Mouse (Mus musculus) forebrain, embryonic 12.5 days (tissue): ENCODE results near the gene Ankrd13b. TPM values are rescaled to one million over a fixed set of nuclear protein-coding genes. Genes with fewer than 3 reads are reported as not detected.
"Not testable (repeated sequence)": the region's sequence is repeated elsewhere in the genome, so short reads cannot be mapped to it uniquely, and the experiment has no call there.

Experiments used
- ATAC-seq: fragments of 200-750 bp; cut with Nextera tagmentation; 2 replicates; pipeline ENCODE4 v1.8.0; 2017; ENCODE audit warnings: moderate TSS enrichment; ENCODE audit not compliant: low FRiP score
- H3K27ac ChIP-seq: fragments of 300-500 bp; sonication (generic); 2 replicates; pipeline ENCODE4 v1.5.1; 2016; ENCODE audit warnings: mild to moderate bottlenecking
- H3K27me3 ChIP-seq: fragments of 300-500 bp; sonication (generic); 2 replicates; pipeline ENCODE4 v1.6.1; 2016; ENCODE audit warnings: mild to moderate bottlenecking
- H3K36me3 ChIP-seq: fragments of 300-500 bp; sonication (generic); replicated peaks from 2 replicates; pipeline ENCODE4 v1.6.1; 2016; ENCODE audit warnings: mild to moderate bottlenecking
- H3K4me1 ChIP-seq: fragments of 300-500 bp; sonication (generic); 2 replicates; pipeline ENCODE4 v1.6.1; 2016
- H3K4me2 ChIP-seq: fragments of 300-500 bp; sonication (generic); 2 replicates; pipeline ENCODE4 v1.6.1; 2016; ENCODE audit warnings: mild to moderate bottlenecking, moderate library complexity
- H3K4me3 ChIP-seq: fragments of 300-500 bp; sonication (generic); replicated peaks from 2 replicates; pipeline ENCODE4 v1.5.1; 2016; ENCODE audit warnings: mild to moderate bottlenecking
- H3K9ac ChIP-seq: fragments of 300-500 bp; sonication (generic); 2 replicates; pipeline ENCODE4 v1.6.1; 2016; ENCODE audit warnings: mild to moderate bottlenecking
- H3K9me3 ChIP-seq: fragments of 300-500 bp; sonication (generic); 2 replicates; pipeline ENCODE4 v1.6.1; 2016
- WGBS: fragments of 180-500 bp; shearing (Covaris S2); methylation state at CpG from one replicate; pipeline ENCODE4 v1.1.7; 2016; 5-methylcytosine and 5-hydroxymethylcytosine counted together
- polyA plus RNA-seq: library from polyadenylated mRNA; unstranded; fragments of >200 nt; fragmentation: Nextera tagmentation; extraction: Ambion mirVana; gene quantifications from 2 replicates; pipeline ENCODE4 v1.2.1, GENCODE M21; 2016

Gene Ankrd13b
- polyA plus RNA-seq, result 23.0 and 25.1 TPM in 2 replicates

DNA sequence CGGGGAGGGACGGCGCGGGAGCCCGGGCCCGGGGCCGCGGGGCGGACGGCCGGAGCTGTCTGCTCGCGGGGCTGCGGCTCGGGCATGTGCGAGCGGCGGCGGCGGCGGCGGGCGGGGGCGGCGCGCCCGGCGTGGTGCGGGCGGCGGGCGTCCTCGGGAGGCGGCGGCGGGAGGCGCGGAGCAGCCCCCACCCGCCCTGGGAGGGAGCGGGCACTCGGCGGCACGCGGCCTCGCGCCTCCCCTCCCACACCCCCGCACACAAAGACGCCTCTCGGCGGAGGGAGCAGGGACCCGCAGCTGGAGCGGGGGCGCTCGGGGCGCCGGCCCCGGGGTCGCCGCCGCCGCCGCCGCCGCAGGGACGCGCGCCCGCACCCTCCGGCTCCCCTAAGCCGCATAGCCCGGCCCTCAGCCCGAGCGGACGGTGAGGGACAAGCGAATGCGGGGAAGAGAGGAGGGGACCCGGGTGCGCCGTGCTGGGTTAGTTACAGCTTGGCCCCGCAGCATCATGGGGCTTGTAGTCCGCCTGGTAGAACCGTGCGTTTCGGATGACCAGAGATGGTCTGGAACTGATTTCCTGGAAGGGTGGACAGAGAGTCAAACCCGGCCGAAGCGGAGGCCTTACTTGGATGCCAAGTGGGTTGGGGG is at the start of gene Ankrd13b:
Gene Ankrd13b (minus strand): TSS at position 88 of the 645 bp plus-strand sequence.
- no peaks in the 10 kb centered on the region for H3K27me3 ChIP-seq
- peaks cover 81% of the 10 kb centered on the region for H3K4me1 ChIP-seq
- peak; percentile 63 for ATAC-seq
- H3K36me3 ChIP-seq, result no peaks in the 10 kb centered on the region
- under 1% methylated on average over 53 of the region's 87 CpGs for WGBS
- H3K27ac ChIP-seq, result peak within 1 kb of the TSS; percentile 91
- H3K9me3 ChIP-seq, result no peaks in the 10 kb centered on the region
- peak within 1 kb of the TSS; percentile 81 for H3K4me2 ChIP-seq
- peak within 1 kb of the TSS; percentile 94 for H3K9ac ChIP-seq
- peak within 1 kb of the TSS; percentile 90 for H3K4me3 ChIP-seq

DNA sequence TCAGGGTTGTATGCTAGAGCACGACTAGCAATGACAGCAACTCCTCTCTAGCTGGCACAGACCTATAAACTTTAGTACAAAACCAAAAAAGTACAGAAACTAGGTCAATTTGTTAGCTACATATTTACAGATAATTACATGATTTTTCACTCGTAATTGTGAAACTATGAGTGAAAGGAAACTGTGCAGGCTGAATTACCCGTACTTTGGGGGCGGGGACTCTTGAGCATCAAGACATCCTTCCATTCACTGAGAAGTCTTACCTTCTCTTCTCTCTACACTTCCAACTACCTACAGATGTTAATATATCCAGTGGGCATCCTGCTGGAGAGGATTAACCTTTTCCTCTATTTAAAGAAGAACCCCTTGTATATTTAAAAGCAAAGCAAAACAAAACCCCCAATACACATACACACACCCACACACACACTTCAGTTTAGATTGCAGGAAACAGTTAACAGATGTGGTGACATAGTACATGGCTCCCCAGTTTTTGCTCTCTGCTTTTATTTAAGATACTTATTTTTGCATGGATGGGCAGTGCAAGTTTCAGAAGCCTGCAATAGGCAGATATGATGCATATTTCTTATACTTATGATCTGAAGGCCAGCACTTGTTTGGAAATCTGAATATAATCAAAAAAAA is 42.8 kb upstream of the Ankrd13b start:
- WGBS, result 89% methylated on average over 4 of the region's 4 CpGs
- no peaks in the 10 kb centered on the region for H3K9me3 ChIP-seq
- no peak for ATAC-seq
- H3K27ac ChIP-seq, result no peak overlapping the region
- peaks cover 18% of the 10 kb centered on the region for H3K36me3 ChIP-seq
- no peaks in the 10 kb centered on the region for H3K4me1 ChIP-seq
- no peak overlapping the region for H3K4me3 ChIP-seq
- no peak overlapping the region for H3K9ac ChIP-seq
- H3K27me3 ChIP-seq, result no peaks in the 10 kb centered on the region
- H3K4me2 ChIP-seq, result no peak overlapping the region

DNA sequence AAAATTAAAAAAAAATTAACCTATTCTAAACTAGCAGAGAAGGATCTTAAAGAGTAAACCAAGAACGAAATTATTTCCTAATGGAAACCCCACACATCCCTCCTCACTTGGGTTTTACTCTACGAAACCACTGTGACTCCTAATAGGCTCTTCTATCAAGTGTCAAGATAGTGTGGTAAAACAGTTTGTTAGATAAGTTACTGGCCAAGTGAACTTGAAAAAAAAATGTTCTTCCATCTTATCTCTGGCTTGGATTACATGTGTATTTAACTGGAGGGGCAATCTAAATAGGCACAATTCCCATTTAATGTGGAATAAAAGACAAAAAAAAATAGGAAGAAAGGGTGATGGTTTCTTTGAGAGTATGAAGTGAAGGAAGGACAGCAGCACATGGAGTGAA is 41.4 kb upstream of the Ankrd13b start:
- no peak for ATAC-seq
- no peak overlapping the region for H3K9ac ChIP-seq
- no peak overlapping the region for H3K27ac ChIP-seq
- no peaks in the 10 kb centered on the region for H3K9me3 ChIP-seq
- H3K4me1 ChIP-seq, result no peaks in the 10 kb centered on the region
- 95% methylated on average over 2 of the region's 2 CpGs for WGBS
- H3K4me2 ChIP-seq, result no peak overlapping the region
- no peak overlapping the region for H3K4me3 ChIP-seq
- H3K36me3 ChIP-seq, result peaks cover 5% of the 10 kb centered on the region
- no peaks in the 10 kb centered on the region for H3K27me3 ChIP-seq

DNA sequence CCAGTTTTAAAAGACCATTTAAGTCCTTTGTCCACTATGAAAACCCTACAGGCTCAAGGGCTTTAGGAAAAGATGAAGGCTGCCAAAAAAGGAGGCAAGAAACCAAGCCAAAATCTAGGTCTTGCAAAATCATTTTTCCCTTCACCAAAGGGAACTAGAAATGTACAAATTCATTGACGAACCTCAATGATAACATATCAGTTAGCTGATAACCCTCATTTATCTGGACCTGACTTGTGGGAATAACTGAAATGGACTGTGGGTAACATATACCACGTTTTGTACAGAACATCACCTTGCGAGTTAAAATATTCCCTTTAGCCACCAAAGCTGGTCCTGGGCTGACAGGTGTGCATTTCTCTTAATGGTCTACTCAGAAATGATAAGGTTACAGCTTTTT is 40.2 kb upstream of the Ankrd13b start:
- ATAC-seq, result no peak
- WGBS, result 90% methylated on average over 3 of the region's 3 CpGs
- Histone ChIP-seq H3K4me2 (no peak overlapping the region), H3K9ac (no peak overlapping the region), H3K4me1 (no peaks in the 10 kb centered on the region), H3K27me3 (no peaks in the 10 kb centered on the region), H3K36me3 (peaks cover 4% of the 10 kb centered on the region), H3K9me3 (no peaks in the 10 kb centered on the region), H3K27ac (no peak overlapping the region), H3K4me3 (no peak overlapping the region)

DNA sequence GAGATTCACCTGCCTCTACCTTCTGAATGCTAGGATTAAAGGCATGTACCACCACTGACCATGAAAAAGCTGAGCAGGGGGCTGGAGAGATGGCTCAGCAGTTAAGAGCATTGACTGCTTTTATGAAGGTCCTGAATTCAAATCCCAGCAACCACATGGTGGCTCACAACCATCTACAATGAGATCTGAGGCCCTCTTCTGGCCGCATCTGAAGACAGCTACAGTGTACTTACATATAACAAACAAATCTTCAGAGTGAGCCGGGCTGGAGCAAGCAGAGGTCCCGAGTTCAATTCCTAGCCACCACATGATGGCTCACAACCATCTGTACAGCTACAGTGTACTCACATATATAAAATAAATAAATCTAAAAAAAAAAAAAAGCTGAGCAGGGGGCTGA is 38.9 kb upstream of the Ankrd13b start:
- H3K36me3 ChIP-seq, H3K27me3 ChIP-seq, H3K4me3 ChIP-seq, H3K4me2 ChIP-seq, H3K9me3 ChIP-seq, H3K27ac ChIP-seq, ATAC-seq, H3K9ac ChIP-seq, H3K4me1 ChIP-seq: not testable (repeated sequence)
- 88% methylated on average over 3 of the region's 3 CpGs for WGBS

DNA sequence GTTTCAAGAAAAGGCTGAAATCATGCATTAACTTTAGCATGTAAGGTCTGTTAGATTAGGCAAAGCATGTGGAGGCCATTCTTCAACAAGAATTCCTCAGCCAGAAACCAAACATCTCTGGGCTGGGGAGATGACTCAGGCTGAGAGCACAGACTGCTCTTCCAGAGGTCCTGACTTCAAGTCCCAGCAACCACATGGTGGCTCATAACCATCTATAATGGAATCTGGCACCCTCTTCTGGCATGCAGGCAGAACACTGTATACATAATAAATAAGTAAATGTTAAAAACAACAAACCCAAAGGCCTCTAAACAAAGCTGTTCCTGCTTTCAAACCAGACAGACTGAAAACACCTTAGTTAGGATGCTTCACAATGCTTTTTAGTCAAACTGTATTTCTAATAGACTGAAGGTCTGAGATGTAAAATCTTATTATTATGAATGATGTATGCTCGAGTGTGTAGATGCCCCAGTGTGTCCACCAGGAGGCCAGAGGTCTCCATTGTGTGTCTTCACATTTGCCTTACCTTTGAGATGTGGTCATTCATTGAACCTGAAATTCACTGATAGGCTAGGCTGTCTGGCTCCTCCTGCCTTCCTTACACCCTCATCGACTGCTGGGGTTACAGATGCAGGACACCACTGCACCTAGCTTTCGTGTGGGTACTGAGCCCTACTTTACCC is 36.5 kb upstream of the Ankrd13b start:
- WGBS, result 80% methylated on average over 3 of the region's 3 CpGs
- Histone ChIP-seq H3K9me3 (no peaks in the 10 kb centered on the region), H3K27me3 (no peaks in the 10 kb centered on the region), H3K4me2 (no peak overlapping the region), H3K4me3 (no peak overlapping the region), H3K36me3 (peaks cover 4% of the 10 kb centered on the region; the same call in 1 of the 2 replicates), H3K9ac (no peak overlapping the region), H3K27ac (no peak overlapping the region), H3K4me1 (peaks cover 2% of the 10 kb centered on the region; the same call in 1 of the 2 replicates)
- no peak for ATAC-seq

DNA sequence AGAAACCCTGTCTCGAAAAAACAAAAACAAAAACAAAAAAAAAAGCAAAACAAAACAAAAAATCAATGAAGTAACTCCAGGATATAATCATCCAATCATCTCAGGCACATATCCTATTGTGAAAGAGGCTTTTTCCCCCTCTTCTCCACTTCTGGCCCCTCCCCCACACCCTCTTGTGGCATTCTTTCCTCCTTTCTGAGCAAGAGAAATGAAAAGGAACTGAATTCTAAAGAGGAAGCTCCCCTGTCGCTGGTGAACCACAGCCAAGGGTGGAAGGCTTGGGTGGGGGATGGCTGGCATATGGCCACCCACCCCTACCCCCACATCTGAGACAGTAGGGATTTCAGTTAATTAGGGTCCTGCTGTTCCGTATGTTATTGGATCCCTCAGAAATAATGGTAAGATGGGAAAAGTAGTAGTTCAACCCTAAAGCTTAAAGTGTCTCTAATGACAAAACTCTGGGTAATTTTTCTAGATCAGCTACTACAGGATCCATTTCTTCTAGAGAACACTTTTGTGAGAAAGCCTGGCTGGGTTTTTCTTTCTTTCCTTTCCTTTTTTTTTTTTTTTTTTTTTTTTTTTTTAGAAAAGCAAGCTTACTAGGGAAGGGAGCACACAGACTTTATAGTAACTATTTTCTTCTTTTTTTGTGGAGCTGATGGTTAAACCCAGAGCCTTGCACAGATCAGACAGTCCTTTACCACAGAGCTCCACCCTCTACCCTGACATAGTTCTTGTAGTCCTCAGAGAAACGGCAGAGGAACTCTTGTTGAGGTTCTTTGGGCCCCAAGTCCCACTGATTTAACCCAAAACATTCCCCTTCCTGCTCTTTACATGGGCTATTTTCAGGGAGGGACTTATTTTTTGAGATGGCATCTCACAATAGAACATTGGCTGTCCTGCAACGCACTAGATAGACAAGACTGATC is 31.4 kb upstream of the Ankrd13b start:
- 46% methylated on average over 5 of the region's 5 CpGs for WGBS
- H3K27ac ChIP-seq, result peak overlapping the region; percentile 10; the same call in 1 of the 2 replicates
- H3K27me3 ChIP-seq, result peaks cover 17% of the 10 kb centered on the region
- H3K4me3 ChIP-seq, result no peak overlapping the region
- H3K4me2 ChIP-seq, result no peak overlapping the region
- H3K9ac ChIP-seq, result no peak overlapping the region
- peaks cover 24% of the 10 kb centered on the region for H3K4me1 ChIP-seq
- H3K36me3 ChIP-seq, result no peaks in the 10 kb centered on the region
- no peak for ATAC-seq
- no peaks in the 10 kb centered on the region for H3K9me3 ChIP-seq

DNA sequence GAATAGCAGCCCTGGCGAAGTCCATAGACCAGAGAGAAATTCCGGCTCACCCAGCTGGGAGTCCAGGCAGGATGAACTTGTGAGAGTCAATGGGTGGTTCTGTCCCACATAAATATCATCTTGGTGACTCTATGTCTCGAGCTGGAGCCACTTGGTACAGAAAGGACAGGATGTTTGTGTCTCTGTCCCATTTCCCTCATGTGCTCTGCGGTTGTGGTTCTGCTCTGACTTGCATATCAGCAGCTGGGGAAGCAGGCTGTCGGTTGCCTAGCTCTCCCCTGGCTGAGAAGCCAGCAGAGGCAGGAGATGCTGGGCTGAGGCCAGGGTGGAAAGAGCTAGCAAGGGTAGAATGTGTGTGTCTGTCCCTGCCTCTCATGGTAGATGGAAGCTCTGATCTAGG is 29.6 kb upstream of the Ankrd13b start, which contains the start of gene Gm10392:
Gene Gm10392 (minus strand): TSS at position 156 of the 400 bp plus-strand sequence.
- Histone ChIP-seq H3K36me3 (no peaks in the 10 kb centered on the region), H3K4me2 (no peak within 1 kb of the TSS), H3K4me3 (no peak within 1 kb of the TSS), H3K9ac (peak within 1 kb of the TSS; percentile 38; the same call in 1 of the 2 replicates), H3K27me3 (peaks cover 35% of the 10 kb centered on the region), H3K4me1 (peaks cover 42% of the 10 kb centered on the region), H3K9me3 (no peaks in the 10 kb centered on the region), H3K27ac (0 out of 2 replicates have a peak within 1 kb of the TSS, but pooled peaks have one; percentile 31)
- ATAC-seq, result no peak
- WGBS, result 85% methylated on average over 5 of the region's 5 CpGs

DNA sequence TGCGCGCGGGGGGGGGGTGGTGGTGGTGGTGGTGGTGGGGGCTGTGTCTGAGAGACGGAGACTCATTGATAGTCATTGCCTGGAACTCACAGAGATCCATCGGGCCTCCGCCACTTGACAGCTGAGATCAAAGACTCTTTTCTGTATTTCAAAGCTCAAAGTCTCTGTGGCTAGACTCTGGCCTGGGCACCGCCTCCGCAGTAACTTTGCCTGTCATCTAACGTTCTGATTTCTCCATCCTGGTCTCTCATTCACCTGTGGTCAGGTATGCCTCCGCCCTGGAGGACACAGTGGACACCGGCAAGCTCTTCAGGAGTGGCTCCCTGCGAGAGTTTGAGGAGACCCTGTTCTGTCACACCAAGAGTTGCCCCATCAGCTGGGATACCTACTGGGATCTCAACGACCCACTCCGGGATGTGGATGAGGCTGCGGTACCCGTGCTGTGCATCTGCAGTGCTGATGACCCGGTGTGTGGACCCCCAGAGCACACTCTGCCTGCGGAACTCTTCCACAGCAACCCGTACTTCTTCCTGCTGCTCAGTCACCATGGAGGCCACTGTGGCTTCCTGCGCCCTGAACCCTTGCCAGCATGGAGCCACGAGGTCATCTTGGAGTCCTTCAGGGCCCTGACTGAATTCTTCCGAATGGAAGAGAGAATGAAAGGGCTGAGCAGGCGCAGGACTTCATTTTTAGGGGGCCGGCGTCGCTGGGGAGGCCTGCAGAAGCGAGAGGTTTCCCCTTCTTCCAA is 28.7 kb upstream of the Ankrd13b start:
- WGBS, result 83% methylated on average over 27 of the region's 27 CpGs
- H3K27me3 ChIP-seq, result peaks cover 36% of the 10 kb centered on the region
- H3K27ac ChIP-seq, result 0 out of 2 replicates have a peak overlapping the region, but pooled peaks have one; percentile 1
- ATAC-seq, result no peak
- H3K36me3 ChIP-seq, result no peaks in the 10 kb centered on the region
- H3K4me1 ChIP-seq, result peaks cover 48% of the 10 kb centered on the region
- no peak overlapping the region for H3K4me3 ChIP-seq
- no peak overlapping the region for H3K4me2 ChIP-seq
- H3K9ac ChIP-seq, result no peak overlapping the region
- no peaks in the 10 kb centered on the region for H3K9me3 ChIP-seq

DNA sequence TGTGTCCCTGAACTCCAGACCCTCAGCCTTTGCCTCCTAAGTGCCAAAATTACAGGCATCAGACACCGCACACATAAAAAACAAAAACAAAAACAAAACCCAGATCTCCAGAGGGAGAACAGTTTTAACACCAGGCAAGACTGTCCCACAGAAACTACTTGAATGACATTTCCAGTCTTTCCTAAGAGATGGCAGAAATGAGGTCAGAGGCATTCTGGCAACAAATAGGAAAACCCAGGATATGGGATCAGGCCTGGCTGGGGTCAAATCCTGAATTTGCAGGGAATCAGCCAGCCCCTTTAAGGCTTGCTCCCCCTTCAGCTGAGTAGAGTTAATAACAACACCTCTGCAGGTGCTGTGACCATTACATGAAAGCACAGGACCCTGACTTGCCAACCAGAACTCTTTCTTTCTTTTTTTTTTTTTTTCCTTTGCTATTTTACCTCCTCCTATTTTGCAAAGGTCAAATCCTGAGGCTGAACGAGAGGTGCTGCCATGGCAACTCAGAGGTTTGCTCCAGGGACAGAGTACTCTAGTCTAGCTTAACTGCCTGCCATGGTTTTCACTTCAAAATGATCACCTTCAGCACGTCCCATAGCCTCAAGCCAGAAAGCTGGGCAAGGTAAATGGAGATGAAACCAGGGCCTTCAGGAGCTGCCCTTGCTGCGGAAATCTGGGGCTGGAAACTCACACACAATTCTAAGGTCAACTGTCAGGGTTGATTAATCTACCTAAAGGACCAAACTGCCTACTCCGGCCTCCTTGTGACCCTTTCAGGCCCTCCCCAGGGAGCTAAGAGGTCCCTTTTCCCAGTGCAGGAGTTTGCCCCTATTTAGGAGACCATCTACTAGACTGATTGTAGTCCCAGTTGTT is 27.3 kb upstream of the Ankrd13b start:
- Histone ChIP-seq H3K27me3 (peaks cover 36% of the 10 kb centered on the region), H3K4me1 (peaks cover 57% of the 10 kb centered on the region), H3K9ac (no peak overlapping the region), H3K36me3 (no peaks in the 10 kb centered on the region), H3K9me3 (no peaks in the 10 kb centered on the region), H3K4me3 (no peak overlapping the region), H3K27ac (no peak overlapping the region), H3K4me2 (no peak overlapping the region)
- no peak for ATAC-seq
- WGBS, result 61% methylated on average over 5 of the region's 5 CpGs
